Mouse (Mus musculus) gastrocnemius, adult 2 months (tissue): ENCODE measurements around the gene 4930402H24Rik. TPM values are rescaled to one million over a fixed set of nuclear protein-coding genes. Genes with fewer than 3 reads are reported as not detected.

Experiments used
- DNase-seq: peaks from one replicate; pipeline ENCODE4 v3.0.0; 2022
- H3K27ac ChIP-seq: fragments of 200-600 bp; 2 replicates; pipeline ENCODE4 v1.8.1; 2022; ENCODE audit warnings: mild to moderate bottlenecking
- H3K4me3 ChIP-seq: fragments of 200-600 bp; 2 replicates; pipeline ENCODE4 v1.8.1; 2022; ENCODE audit warnings: mild to moderate bottlenecking, moderate library complexity
- CTCF ChIP-seq: fragments of 200-600 bp; IDR thresholded peaks from 2 replicates; pipeline ENCODE4 v1.8.1; 2022; ENCODE audit warnings: antibody characterized with exemption, mild to moderate bottlenecking, moderate library complexity
- intact Hi-C: fragments of 180-260 bp; cut with DNase I; formaldehyde crosslinking; loops from one replicate; pipeline ENCODE4 v1.15.1; 2025
- total RNA-seq, 2 experiments: library from RNA; stranded (reverse); gene quantifications; 2 replicates each; pipeline ENCODE4 v1.2.3; 2021

The 4930402H24Rik gene
- total RNA-seq, 2 experiments from 2014 or later: 3.1 to 5.0 TPM

DNA sequence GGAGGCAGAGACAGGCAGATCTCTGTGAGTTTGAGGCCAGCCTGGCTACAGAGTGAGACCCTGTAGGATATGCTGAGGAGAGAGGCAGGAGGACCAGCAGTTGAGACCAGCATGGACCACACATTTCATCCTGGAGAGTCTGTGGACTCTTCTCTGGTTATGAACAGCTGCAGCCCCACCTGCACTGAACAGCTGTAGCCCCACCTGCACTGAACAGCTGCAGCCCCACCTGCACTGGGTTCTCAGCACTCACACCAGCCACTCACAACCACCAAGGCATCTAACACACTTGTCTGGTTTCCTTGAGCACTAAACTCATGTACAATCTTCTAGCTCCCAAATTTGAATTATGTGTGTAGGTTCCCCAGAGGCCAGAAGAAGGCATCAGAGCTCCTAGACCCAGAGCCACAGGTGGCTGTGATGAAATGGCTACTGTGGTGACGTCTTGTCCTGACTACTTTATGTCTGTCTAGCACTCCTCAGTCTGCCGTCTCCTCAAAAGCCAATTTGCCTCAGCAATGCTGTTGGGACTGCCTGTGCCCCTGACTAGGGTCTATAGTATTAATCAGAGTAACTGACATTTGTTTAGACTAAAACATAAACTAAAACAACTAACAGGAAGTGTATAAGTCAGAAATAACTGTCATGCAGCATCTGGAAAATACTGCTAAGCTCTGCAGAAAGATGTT, 125.4 kb downstream of the 4930402H24Rik start:
- no peak for DNase-seq
- intact Hi-C loops: no loop called here
- no peak for TF ChIP-seq CTCF
- Histone ChIP-seq H3K27ac (no peak overlapping the region), H3K4me3 (no peak overlapping the region)

DNA sequence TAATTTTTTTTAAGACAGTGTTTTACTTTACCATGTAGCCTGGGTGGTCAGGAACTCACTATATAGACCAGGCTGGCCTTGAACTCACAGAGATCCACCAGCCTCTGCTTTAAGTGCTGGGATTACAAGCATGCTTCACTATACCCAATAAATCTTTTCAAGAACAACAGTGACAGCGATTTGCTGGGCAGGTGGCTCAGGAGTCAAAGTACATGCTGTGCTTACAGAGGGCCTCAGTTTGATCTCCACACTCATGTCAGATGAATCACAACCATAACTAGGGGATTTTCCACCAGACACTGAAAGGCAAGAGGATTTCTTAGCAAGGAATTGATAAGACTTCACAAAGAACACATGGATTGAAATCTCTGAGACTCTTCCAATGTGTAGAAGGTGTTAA, 126.3 kb downstream of the 4930402H24Rik start:
- no peak for DNase-seq
- intact Hi-C loops: no loop called here
- H3K27ac ChIP-seq: no peak overlapping the region
- no peak overlapping the region for H3K4me3 ChIP-seq
- no peak for TF ChIP-seq CTCF

DNA sequence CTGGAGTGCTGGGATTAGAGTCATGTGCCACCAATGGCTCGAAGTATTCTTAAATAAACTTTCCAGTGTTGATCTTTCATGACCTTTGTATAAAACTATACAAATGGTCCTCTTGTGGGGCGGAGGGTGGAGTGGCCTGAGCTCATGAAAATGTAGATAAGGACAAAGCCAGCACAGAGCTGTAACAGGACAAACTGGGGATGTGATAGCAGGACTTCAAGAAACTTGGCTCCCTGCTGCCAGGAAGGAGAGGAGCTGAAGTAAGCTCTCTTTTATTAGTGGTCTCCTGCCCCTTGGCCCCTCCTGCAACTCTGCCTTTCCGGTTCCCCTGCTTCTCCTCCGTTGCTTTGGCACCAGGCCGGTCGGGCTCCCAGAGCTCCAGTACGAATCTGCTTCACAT, 129.6 kb downstream of the 4930402H24Rik start:
- no peak for DNase-seq
- TF ChIP-seq CTCF: no peak
- Histone ChIP-seq H3K4me3 (no peak overlapping the region), H3K27ac (no peak overlapping the region)
- intact Hi-C loops: no loop called here

DNA sequence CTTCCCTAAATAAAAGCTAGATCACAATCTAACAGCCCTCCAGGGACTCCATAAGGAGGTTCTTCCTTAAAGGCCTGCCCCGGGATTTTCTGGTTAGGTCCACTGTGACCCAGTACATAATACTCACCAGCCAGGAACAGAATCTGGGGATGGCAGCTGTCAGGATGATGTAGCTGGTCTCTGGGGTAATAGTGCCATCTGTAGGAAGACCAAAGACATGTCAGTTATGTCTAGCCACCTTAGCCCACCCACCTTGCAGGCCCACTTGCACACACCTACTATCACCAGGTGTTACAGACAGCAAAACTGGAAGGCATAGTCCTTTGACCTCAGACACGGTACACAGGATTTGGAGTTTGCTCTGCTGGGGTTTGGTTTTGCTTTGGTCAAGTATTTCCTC, 138.7 kb downstream of the 4930402H24Rik start:
- peak; percentile 22 for DNase-seq
- TF ChIP-seq CTCF: peak; percentile 63
- intact Hi-C loops: loop anchor here (5.0 to 10.0 kb wide), 2 partner anchors 153 to 205 kb away; partner anchors contain the start of gene Mrps26
- H3K4me3 ChIP-seq: no peak overlapping the region
- no peak overlapping the region; the same call in 1 of the 2 replicates for H3K27ac ChIP-seq

DNA sequence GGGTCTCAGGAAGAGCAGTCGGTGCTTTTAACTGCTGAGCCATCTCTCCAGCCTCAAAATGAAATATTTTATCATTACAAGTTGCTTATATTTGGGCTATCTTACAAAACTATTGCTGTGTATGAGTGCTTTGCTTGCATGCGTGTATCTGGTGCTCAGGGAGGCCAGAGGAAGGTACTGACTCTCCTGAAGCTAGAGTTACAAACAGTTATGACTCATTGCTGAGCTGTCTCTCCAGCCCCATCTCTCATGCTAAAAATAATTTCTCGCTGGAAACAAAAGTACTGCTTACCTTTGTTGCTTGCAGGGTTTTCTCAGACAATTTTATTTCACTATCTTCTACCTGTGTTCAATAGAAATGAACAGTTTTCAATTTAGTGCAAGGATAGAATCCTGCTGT, 140.8 kb downstream of the 4930402H24Rik start:
- TF ChIP-seq CTCF: no peak
- peak overlapping the region; percentile 57 for H3K27ac ChIP-seq
- no peak overlapping the region for H3K4me3 ChIP-seq
- intact Hi-C loops: loop anchor here (5.0 to 10.0 kb wide), 2 partner anchors 151 to 203 kb away; partner anchors contain the start of gene Mrps26
- DNase-seq: no peak

DNA sequence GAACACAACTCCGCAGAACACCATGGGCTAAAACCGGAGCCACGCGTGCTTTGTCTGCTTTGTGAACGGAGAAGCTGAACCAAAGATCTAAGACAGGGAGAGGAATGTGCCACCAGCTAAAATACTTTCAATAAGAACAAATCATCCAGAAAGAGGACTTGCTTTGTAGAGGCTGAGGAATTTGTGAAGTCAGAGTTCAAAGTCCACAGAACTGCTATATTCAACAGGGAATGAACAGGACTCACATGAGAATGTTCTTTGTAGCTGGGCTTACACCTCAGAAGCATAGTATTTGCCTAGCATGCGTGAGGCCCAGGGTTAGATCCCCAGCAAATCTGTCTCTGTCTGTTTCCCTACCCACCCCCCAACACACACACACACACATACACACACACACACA, 145.3 kb downstream of the 4930402H24Rik start:
- no peak for DNase-seq
- TF ChIP-seq CTCF: no peak
- intact Hi-C loops: loop anchor here (10.0 kb wide), 1 partner anchor 146 kb away; no protein-coding TSS in a partner anchor
- H3K4me3 ChIP-seq: no peak overlapping the region
- no peak overlapping the region for H3K27ac ChIP-seq

DNA sequence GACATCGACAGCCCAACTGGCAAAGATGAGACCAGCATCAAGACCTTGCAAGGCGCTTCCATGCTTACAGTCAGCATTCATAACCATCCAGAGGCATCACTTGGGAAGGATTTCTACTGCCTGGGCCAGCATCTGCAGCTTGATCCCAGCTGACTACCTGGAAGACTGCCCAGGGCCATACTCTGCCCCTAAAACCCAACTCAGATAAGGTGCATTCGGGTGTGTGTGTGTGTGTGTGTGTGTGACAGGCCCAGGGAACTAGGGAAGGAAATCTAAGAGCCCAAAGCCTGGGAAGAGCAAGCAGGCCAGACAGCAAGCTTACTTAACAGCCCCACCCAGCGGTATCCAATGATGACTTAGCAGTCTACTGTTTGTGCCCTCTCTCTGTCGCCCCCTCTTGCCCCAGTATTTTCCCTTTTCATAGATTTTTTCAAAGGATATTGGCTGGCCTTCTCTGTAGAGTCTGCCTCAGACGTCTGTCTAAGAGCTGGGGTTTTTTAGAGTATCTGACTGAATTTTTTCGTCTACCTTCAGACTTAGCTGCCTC, 151.1 kb downstream of the 4930402H24Rik start:
- Histone ChIP-seq H3K27ac (no peak overlapping the region), H3K4me3 (no peak overlapping the region)
- intact Hi-C loops: no loop called here
- no peak for DNase-seq
- no peak for TF ChIP-seq CTCF

DNA sequence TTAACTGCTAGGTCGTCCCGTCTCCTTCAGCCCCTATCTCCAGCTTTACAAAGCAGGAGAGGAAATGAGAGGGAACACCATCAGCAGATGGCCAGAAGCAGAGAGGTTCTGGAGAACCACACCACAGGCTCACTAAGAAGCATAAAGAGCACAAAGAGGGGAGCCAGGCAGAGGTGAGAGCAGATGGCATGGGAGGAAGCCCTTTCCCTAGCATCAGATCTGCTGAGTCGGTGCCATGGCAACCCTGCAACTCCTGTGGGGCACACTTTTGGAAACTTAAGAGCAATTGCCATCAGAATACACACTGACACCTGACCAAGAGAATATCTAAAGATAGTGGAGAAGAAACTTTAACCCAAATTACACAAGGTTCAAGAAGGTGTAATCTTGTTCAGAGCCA, 151.6 kb downstream of the 4930402H24Rik start:
- intact Hi-C loops: no loop called here
- no peak for TF ChIP-seq CTCF
- no peak overlapping the region for H3K4me3 ChIP-seq
- H3K27ac ChIP-seq: no peak overlapping the region
- DNase-seq: no peak

DNA sequence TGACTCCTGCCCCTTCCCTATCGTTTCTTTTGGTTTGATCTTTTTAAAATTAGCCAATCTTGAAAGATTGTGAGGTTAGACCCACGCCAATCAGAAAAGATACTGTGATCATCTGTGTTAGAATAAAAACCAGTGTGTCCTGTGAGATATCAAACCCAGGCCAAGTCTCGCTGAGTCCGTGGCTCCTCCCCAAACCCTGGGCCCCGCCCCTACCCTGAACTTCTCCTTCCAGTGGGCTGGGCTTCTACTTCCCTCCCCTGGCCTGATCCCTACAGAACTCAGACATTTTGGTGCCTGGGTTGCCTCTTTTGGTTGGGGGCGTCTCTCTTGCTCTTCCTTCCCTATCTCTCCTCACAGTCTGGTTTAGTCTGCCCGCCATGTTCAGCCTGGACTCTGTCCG, 155.8 kb downstream of the 4930402H24Rik start:
- intact Hi-C loops: no loop called here

DNA sequence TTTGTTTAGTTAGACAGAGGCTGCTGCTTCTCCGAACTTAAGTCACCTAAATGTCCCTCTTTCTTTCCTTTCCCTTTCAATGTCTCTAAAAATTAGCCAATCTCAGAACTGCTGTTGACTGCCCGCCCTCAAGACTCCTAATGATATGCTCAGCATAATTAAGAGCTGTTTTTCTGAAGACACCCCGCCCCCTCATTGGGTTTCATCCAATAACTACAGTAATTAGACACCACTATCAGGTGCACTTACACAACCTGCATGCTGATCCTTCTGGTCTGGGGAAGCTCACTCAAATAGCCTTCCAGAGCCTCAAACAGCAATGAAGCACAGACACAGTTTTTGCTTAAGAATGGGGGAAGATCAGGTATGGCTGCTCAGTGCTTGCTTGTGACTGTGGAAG, 156.5 kb downstream of the 4930402H24Rik start:
- no peak for TF ChIP-seq CTCF
- intact Hi-C loops: no loop called here
- Histone ChIP-seq H3K4me3 (no peak overlapping the region), H3K27ac (no peak overlapping the region)
- DNase-seq: no peak

More for the DNA sequence above, 155.8 kb downstream of the 4930402H24Rik start:
- H3K27ac ChIP-seq: no peak overlapping the region
- H3K4me3 ChIP-seq: no peak overlapping the region
- no peak for TF ChIP-seq CTCF
- DNase-seq: no peak

DNA sequence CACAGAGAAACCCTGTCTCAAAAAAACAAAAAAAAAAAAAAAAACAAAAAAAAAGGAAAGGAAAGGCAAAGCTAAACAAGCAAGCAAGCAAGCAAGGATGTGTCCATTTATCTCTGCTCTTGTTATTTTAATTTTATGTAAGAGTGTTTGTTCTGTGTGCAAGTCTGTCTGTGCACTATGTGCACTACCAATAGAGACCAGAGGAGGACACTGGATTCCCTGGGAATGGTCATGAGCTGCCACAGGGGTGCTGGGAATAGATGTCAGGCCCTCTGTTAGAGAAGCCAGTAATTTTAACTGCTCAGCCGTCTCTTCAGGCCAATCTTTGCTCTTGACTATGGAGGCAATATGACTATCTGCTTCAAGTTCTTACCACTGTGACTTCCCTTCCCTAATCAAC, 162.6 kb downstream of the 4930402H24Rik start:
- no peak for TF ChIP-seq CTCF
- intact Hi-C loops: no loop called here

DNA sequence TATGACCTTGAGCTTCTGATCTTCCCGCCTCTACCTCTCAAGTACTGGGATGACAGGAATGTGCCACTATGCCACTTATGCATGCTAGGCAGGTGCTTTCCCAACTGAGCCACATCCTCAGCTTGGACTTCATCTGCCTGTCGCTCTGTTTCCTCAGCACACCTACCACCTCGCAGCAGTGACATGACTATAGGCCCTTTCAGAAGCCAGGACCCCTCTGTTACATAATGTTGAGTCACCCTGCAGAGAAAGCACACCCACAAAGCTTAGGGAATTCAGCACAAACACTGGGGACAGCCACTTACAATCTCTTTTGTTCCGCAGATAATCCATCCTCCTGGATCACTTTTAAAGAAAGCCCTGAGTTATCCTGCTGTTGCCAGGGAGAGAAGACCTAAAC, 166.1 kb downstream of the 4930402H24Rik start:
- intact Hi-C loops: no loop called here
- no peak for DNase-seq
- no peak for TF ChIP-seq CTCF
- Histone ChIP-seq H3K27ac (no peak overlapping the region), H3K4me3 (no peak overlapping the region)

More for the DNA sequence above, 162.6 kb downstream of the 4930402H24Rik start:
- Histone ChIP-seq H3K4me3 (no peak overlapping the region), H3K27ac (no peak overlapping the region)
- DNase-seq: no peak

DNA sequence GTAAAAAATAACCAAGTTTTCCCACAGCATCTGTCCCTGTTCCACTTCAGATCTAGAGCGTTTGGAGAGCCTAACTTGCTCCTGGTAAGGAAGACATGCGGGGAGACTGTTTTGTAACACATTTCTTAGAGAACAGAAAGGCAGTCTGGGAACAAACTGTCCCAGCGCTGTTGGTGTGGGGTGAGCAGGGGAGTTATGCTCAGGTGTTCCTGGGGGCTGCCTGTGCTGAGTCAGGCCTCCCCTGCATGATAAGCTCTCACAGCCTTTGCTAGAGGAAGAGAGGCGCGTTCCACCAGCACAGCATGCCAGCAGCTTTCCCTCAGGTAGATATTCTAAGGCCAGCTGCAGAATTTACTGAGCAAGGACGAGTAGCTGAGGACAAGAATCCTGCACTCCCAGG, 168.2 kb downstream of the 4930402H24Rik start:
- Histone ChIP-seq H3K4me3 (no peak overlapping the region), H3K27ac (no peak overlapping the region)
- intact Hi-C loops: no loop called here
- TF ChIP-seq CTCF: no peak
- DNase-seq: no peak

DNA sequence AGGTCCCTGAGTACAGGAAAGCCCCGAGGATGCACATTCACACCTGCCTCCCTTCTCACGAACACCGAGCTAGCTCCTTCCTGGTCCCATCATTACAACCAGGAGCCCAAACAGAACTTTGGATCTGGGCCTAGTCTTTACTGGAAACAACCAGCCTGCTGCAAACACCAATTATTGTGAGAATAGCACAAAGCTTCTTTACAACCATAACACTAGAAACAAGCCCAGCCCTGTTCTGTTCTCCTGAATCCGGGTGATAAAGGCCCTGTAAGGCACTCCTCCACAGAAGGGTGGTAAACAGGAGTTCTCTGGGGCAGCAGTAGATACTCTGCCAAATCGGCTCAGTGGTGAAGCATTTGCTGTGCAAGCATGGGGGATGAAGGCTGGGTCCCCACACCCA, 170.9 kb downstream of the 4930402H24Rik start:
- H3K27ac ChIP-seq: no peak overlapping the region
- no peak overlapping the region for H3K4me3 ChIP-seq
- intact Hi-C loops: no loop called here
- no peak for TF ChIP-seq CTCF
- no peak for DNase-seq
